Mouse (Mus musculus): Measurements from ENCODE around the gene Ccdc78. TPM values are rescaled to one million over a fixed set of nuclear protein-coding genes. Genes with fewer than 3 reads are reported as not detected.

Ccdc78 gene
- polyA plus RNA-seq, 1 experiment from 2014 or later = 0.33 TPM

GRCm38 (mm10) chr17:25769331-25769730, 17.0 kb upstream of the Ccdc78 start:
- no peak overlapping the region for H3K4me3 ChIP-seq (ENCODE audit: low read depth, low read length)
- ATAC-seq (replicated peaks; ENCODE audit: low FRiP score) (no peak), DNase-seq (ENCODE audit: low spot score) (no peak)
- no peaks in the 10 kb centered on the region for H3K36me3 ChIP-seq (ENCODE audit: control insufficient read depth, insufficient read depth, low read length)
- H3K9me3 ChIP-seq (ENCODE audit: control insufficient read depth, low read length) = no peaks in the 10 kb centered on the region
- WGBS = 53% methylated on average over 9 of the region's 9 CpGs
- no peak overlapping the region for H3K4me2 ChIP-seq
- peaks cover 6% of the 10 kb centered on the region for H3K4me1 ChIP-seq (replicated peaks; ENCODE audit: control insufficient read depth, insufficient read depth, low read length)
- peaks cover 6% of the 10 kb centered on the region; the same call in 1 of the 2 replicates for H3K27me3 ChIP-seq (replicated peaks; ENCODE audit: control insufficient read depth, insufficient read depth, low read length)
- H3K9ac ChIP-seq (ENCODE audit: low read depth, low read length) = no peak overlapping the region
- H3K27ac ChIP-seq (ENCODE audit: low read depth, low read length) = no peak overlapping the region

GRCm38 (mm10) chr17:25773549-25774120, 12.7 kb upstream of the Ccdc78 start, which contains the start of gene Narfl:
Gene Narfl, plus strand, starts transcription at chr17:25773776.
- H3K4me2 ChIP-seq = peak within 1 kb of the TSS; percentile 91
- peaks cover 10% of the 10 kb centered on the region for H3K4me1 ChIP-seq (replicated peaks; ENCODE audit: control insufficient read depth, insufficient read depth, low read length)
- peak; percentile 99 for DNase-seq (ENCODE audit: low spot score)
- H3K36me3 ChIP-seq (ENCODE audit: control insufficient read depth, insufficient read depth, low read length) = peaks cover 5% of the 10 kb centered on the region; the same call in 1 of the 2 replicates
- peak within 1 kb of the TSS; percentile 71 for H3K4me3 ChIP-seq (ENCODE audit: low read depth, low read length)
- WGBS = under 1% methylated on average over 37 of the region's 37 CpGs
- no peaks in the 10 kb centered on the region for H3K9me3 ChIP-seq (ENCODE audit: control insufficient read depth, low read length)
- H3K27me3 ChIP-seq (replicated peaks; ENCODE audit: control insufficient read depth, insufficient read depth, low read length) = peaks cover 3% of the 10 kb centered on the region; the same call in 1 of the 2 replicates
- ATAC-seq (replicated peaks; ENCODE audit: low FRiP score) = peak; percentile 83
- H3K9ac ChIP-seq (ENCODE audit: low read depth, low read length) = peak within 1 kb of the TSS; percentile 75
- H3K27ac ChIP-seq (ENCODE audit: low read depth, low read length) = no peak within 1 kb of the TSS

GRCm38 (mm10) chr17:25775318-25776062, 10.9 kb upstream of the Ccdc78 start:
- Histone ChIP-seq H3K4me2 (no peak overlapping the region), H3K36me3 (ENCODE audit: control insufficient read depth, insufficient read depth, low read length) (peaks cover 8% of the 10 kb centered on the region), H3K4me1 (replicated peaks; ENCODE audit: control insufficient read depth, insufficient read depth, low read length) (peaks cover 10% of the 10 kb centered on the region), H3K9ac (ENCODE audit: low read depth, low read length) (no peak overlapping the region), H3K9me3 (ENCODE audit: control insufficient read depth, low read length) (no peaks in the 10 kb centered on the region), H3K4me3 (ENCODE audit: low read depth, low read length) (no peak overlapping the region), H3K27me3 (replicated peaks; ENCODE audit: control insufficient read depth, insufficient read depth, low read length) (0 out of 2 replicates have a peak, but pooled peaks cover 3% of the 10 kb centered on the region), H3K27ac (ENCODE audit: low read depth, low read length) (no peak overlapping the region)
- 77% methylated on average over 10 of the region's 10 CpGs for WGBS
- ATAC-seq (replicated peaks; ENCODE audit: low FRiP score) (no peak), DNase-seq (ENCODE audit: low spot score) (no peak)

GRCm38 (mm10) chr17:25777948-25778347, 8.4 kb upstream of the Ccdc78 start:
- ATAC-seq (replicated peaks; ENCODE audit: low FRiP score) = no peak
- no peak overlapping the region for H3K4me2 ChIP-seq
- no peaks in the 10 kb centered on the region for H3K27me3 ChIP-seq (replicated peaks; ENCODE audit: control insufficient read depth, insufficient read depth, low read length)
- no peaks in the 10 kb centered on the region for H3K9me3 ChIP-seq (ENCODE audit: control insufficient read depth, low read length)
- H3K36me3 ChIP-seq (ENCODE audit: control insufficient read depth, insufficient read depth, low read length) = peaks cover 27% of the 10 kb centered on the region
- no peak overlapping the region for H3K9ac ChIP-seq (ENCODE audit: low read depth, low read length)
- DNase-seq (ENCODE audit: low spot score) = no peak
- H3K27ac ChIP-seq (ENCODE audit: low read depth, low read length) = no peak overlapping the region
- WGBS = 91% methylated on average over 5 of the region's 5 CpGs
- H3K4me1 ChIP-seq (replicated peaks; ENCODE audit: control insufficient read depth, insufficient read depth, low read length) = peaks cover 10% of the 10 kb centered on the region
- no peak overlapping the region for H3K4me3 ChIP-seq (ENCODE audit: low read depth, low read length)

- 81% methylated on average over 6 of the region's 6 CpGs for WGBS
- Histone ChIP-seq H3K27me3 (replicated peaks; ENCODE audit: control insufficient read depth, insufficient read depth, low read length) (no peaks in the 10 kb centered on the region), H3K9ac (ENCODE audit: low read depth, low read length) (no peak overlapping the region), H3K36me3 (ENCODE audit: control insufficient read depth, insufficient read depth, low read length) (peaks cover 29% of the 10 kb centered on the region), H3K4me1 (replicated peaks; ENCODE audit: control insufficient read depth, insufficient read depth, low read length) (peaks cover 9% of the 10 kb centered on the region), H3K4me3 (ENCODE audit: low read depth, low read length) (no peak overlapping the region), H3K27ac (ENCODE audit: low read depth, low read length) (no peak overlapping the region), H3K9me3 (ENCODE audit: control insufficient read depth, low read length) (no peaks in the 10 kb centered on the region), H3K4me2 (no peak overlapping the region)
- ATAC-seq (replicated peaks; ENCODE audit: low FRiP score) (no peak), DNase-seq (ENCODE audit: low spot score) (no peak)
Observed at GRCm38 (mm10) chr17:25781339-25781738, 5.0 kb upstream of the Ccdc78 start.

GRCm38 (mm10) chr17:25783086-25783485, 3.3 kb upstream of the Ccdc78 start:
- ATAC-seq (replicated peaks; ENCODE audit: low FRiP score) (no peak), DNase-seq (ENCODE audit: low spot score) (no peak)
- WGBS = 85% methylated on average over 7 of the region's 7 CpGs
- Histone ChIP-seq H3K36me3 (ENCODE audit: control insufficient read depth, insufficient read depth, low read length) (peaks cover 26% of the 10 kb centered on the region), H3K9ac (ENCODE audit: low read depth, low read length) (no peak overlapping the region), H3K9me3 (ENCODE audit: control insufficient read depth, low read length) (no peaks in the 10 kb centered on the region), H3K27me3 (replicated peaks; ENCODE audit: control insufficient read depth, insufficient read depth, low read length) (no peaks in the 10 kb centered on the region), H3K4me2 (no peak overlapping the region), H3K4me3 (ENCODE audit: low read depth, low read length) (no peak overlapping the region), H3K27ac (ENCODE audit: low read depth, low read length) (no peak overlapping the region), H3K4me1 (replicated peaks; ENCODE audit: control insufficient read depth, insufficient read depth, low read length) (peaks cover 9% of the 10 kb centered on the region)

GRCm38 (mm10) chr17:25783861-25784574, 2.4 kb upstream of the Ccdc78 start:
- DNase-seq (ENCODE audit: low spot score) = no peak
- Histone ChIP-seq H3K27ac (ENCODE audit: low read depth, low read length) (no peak overlapping the region), H3K4me1 (replicated peaks; ENCODE audit: control insufficient read depth, insufficient read depth, low read length) (peaks cover 9% of the 10 kb centered on the region), H3K4me3 (ENCODE audit: low read depth, low read length) (peak overlapping the region; percentile 73), H3K4me2 (peak overlapping the region; percentile 92), H3K27me3 (replicated peaks; ENCODE audit: control insufficient read depth, insufficient read depth, low read length) (no peaks in the 10 kb centered on the region), H3K9ac (ENCODE audit: low read depth, low read length) (peak overlapping the region; percentile 76), H3K36me3 (ENCODE audit: control insufficient read depth, insufficient read depth, low read length) (peaks cover 24% of the 10 kb centered on the region), H3K9me3 (ENCODE audit: control insufficient read depth, low read length) (no peaks in the 10 kb centered on the region)
- ATAC-seq (replicated peaks; ENCODE audit: low FRiP score) = no peak
- WGBS = 82% methylated on average over 15 of the region's 15 CpGs

GRCm38 (mm10) chr17:25785281-25785745, 1.1 kb upstream of the Ccdc78 start, which contains the start of gene Haghl:
Gene Haghl, minus strand, starts transcription at chr17:25785673.
- Histone ChIP-seq H3K4me1 (replicated peaks; ENCODE audit: control insufficient read depth, insufficient read depth, low read length) (peaks cover 9% of the 10 kb centered on the region), H3K27ac (ENCODE audit: low read depth, low read length) (peak within 1 kb of the TSS; percentile 73), H3K4me2 (peak within 1 kb of the TSS; percentile 92), H3K4me3 (ENCODE audit: low read depth, low read length) (peak within 1 kb of the TSS; percentile 73), H3K9me3 (ENCODE audit: control insufficient read depth, low read length) (no peaks in the 10 kb centered on the region), H3K27me3 (replicated peaks; ENCODE audit: control insufficient read depth, insufficient read depth, low read length) (no peaks in the 10 kb centered on the region), H3K36me3 (ENCODE audit: control insufficient read depth, insufficient read depth, low read length) (peaks cover 22% of the 10 kb centered on the region), H3K9ac (ENCODE audit: low read depth, low read length) (peak within 1 kb of the TSS; percentile 76)
- WGBS = under 1% methylated on average over 23 of the region's 23 CpGs
- DNase-seq (ENCODE audit: low spot score) = peak; percentile 96
- ATAC-seq (replicated peaks; ENCODE audit: low FRiP score) = peak; percentile 78
